ENCODE assay signal across 12 mouse cellular contexts in the genomic region with DNA sequence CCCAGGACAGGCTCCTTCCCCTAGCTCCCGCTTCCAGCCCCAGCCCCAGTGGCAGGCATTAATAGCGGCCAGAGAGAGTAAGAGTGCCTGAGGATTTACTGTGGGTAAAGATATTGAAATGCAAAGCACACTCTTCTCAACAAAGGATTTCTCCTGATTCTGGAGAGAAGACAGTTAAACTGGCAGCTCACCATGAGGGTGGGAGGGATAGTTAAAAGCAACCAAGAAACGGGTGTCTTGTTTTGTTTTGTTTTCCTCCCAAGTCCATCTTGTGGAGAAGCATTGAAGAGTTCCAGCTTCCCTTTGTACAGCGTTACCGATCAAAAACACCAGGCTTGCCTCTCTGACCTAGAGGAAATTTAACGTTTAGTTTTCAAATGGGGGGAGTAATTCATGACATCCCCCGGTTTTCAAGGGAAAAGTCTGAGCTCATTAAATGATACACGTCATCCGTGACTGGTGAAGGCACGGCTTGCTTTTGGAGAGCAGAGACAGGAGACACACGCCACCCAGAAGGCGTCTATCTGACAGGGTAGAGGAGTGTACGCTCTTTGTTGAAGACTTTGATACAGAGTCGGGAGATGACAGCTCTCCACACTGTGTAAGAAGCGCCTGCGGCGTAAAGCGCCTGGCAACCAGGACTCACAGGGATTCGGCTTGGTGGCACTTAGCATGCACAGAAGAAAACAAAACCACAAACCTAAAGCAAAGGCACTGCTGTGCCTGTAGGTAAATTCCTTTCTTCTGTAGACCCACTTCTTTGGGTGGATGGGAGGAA.
A peak's percentile ranks its signal among the peaks of the same experiment; 100 is the strongest.
DNase-seq lines count a peak whose midpoint lies in the region; ATAC-seq and TF ChIP-seq lines count a peak whose summit lies in the region.
"Had no signal": no experiment of that assay in that cellular context is flagged by ENCODE, and none has a peak within 500 bp of the region (broad histone marks: within the 10 kb centered on the region; RNA-seq: fewer than 3 reads in every experiment).

No protein-coding gene starts in this region.

- H3K36me3 ChIP-seq in heart, embryonic 16.5 days (ENCODE audit: control insufficient read depth, insufficient read depth), result no peaks in the 10 kb centered on the region
- H3K36me3 ChIP-seq in hindbrain, postnatal 0 days (ENCODE audit: insufficient read depth, low read length), result no peaks in the 10 kb centered on the region
- H3K36me3 ChIP-seq: lung, embryonic 15.5 days had no signal

- no peaks in the 10 kb centered on the region for H3K27me3 ChIP-seq in heart, embryonic 16.5 days (ENCODE audit: control insufficient read depth, insufficient read depth, low read length)
- no peaks in the 10 kb centered on the region for H3K27me3 ChIP-seq in hindbrain, postnatal 0 days (ENCODE audit: insufficient read depth, low read length)
- H3K27me3 ChIP-seq: lung, embryonic 15.5 days had no signal

- DNase-seq in heart, postnatal 14 days, result no peak
- peak; percentile 15 for DNase-seq in Muller cell, postnatal 12 days (ENCODE audit: inconsistent ontology term)
- DNase-seq in embryo, embryonic 10.5 days (ENCODE audit: low spot score), result peak; percentile 44
- DNase-seq in hindbrain, postnatal 0 days (ENCODE audit: low spot score), result peak; percentile 78
- DNase-seq in thymus, postnatal 10 days (ENCODE audit: low spot score in 2 of 2), result no peak
- no peak for DNase-seq in spleen, postnatal 14 days (ENCODE audit: low spot score in 2 of 2)
- DNase-seq in spleen, adult 18-20 months, result no peak
- DNase-seq: cerebellum, adult 11-12 months; heart, postnatal 10 days had no signal

- H3K9me3 ChIP-seq in heart, embryonic 16.5 days (replicated peaks; ENCODE audit: control insufficient read depth, low read length), result no peaks in the 10 kb centered on the region
- H3K9me3 ChIP-seq in hindbrain, postnatal 0 days (ENCODE audit: low read length), result no peaks in the 10 kb centered on the region
- H3K9me3 ChIP-seq: lung, embryonic 15.5 days had no signal

- peak overlapping the region; percentile 43 for H3K4me2 ChIP-seq in heart, embryonic 16.5 days (ENCODE audit: low read depth, low read length)
- peak overlapping the region; percentile 42 for H3K4me2 ChIP-seq in hindbrain, postnatal 0 days (ENCODE audit: low read depth, low read length)
- H3K4me2 ChIP-seq: lung, embryonic 15.5 days had no signal

- 39% methylated on average over 19 of the region's 19 CpGs for WGBS in heart, embryonic 16.5 days
- WGBS in hindbrain, postnatal 0 days, result 9% methylated on average over 19 of the region's 19 CpGs

- no peak overlapping the region for H3K27ac ChIP-seq in heart, embryonic 16.5 days (ENCODE audit: low read length)
- H3K27ac ChIP-seq in hindbrain, postnatal 0 days, result peak overlapping the region; percentile 76
- H3K27ac ChIP-seq: lung, embryonic 15.5 days had no signal

- no peak for ATAC-seq in heart, embryonic 16.5 days (replicated peaks; ENCODE audit: extremely low read depth, insufficient read depth, low FRiP score)
- ATAC-seq in hindbrain, postnatal 0 days, result peak; percentile 90
- ATAC-seq: activated CD4-positive, CD25-positive, alpha-beta regulatory T cell, adult 4 months had no signal

- 0 out of 2 replicates have a peak overlapping the region, but pooled peaks have one; percentile 24 for H3K9ac ChIP-seq in heart, embryonic 16.5 days (ENCODE audit: low read length)
- H3K9ac ChIP-seq in hindbrain, postnatal 0 days (replicated peaks; ENCODE audit: low read length), result peak overlapping the region; percentile 2; the same call in 1 of the 2 replicates
- H3K9ac ChIP-seq: lung, embryonic 15.5 days had no signal

- peaks cover 12% of the 10 kb centered on the region for H3K4me1 ChIP-seq in heart, embryonic 16.5 days (ENCODE audit: control insufficient read depth, insufficient read depth, low read length)
- peaks cover 4% of the 10 kb centered on the region; the same call in 1 of the 2 replicates for H3K4me1 ChIP-seq in hindbrain, postnatal 0 days (ENCODE audit: insufficient read depth, low read length)
- H3K4me1 ChIP-seq: lung, embryonic 15.5 days had no signal

- peak overlapping the region; percentile 10; the same call in 1 of the 2 replicates for H3K4me3 ChIP-seq in heart, embryonic 16.5 days (ENCODE audit: low read length)
- H3K4me3 ChIP-seq in hindbrain, postnatal 0 days (ENCODE audit: low read length), result peak overlapping the region; percentile 19; the same call in 1 of the 2 replicates
- H3K4me3 ChIP-seq: lung, embryonic 15.5 days had no signal

- TF ChIP-seq CTCF in hindbrain, postnatal 0 days (IDR thresholded peaks at IDR 0.05; ENCODE audit: low read depth), result peak; percentile 21; the same call in 1 of the 2 replicates

- intact Hi-C loops in heart, postnatal 14 days (cut with DNase I), result no loop called here

Comparison
In these comparisons a context has a peak if more than half of its experiments do, and no peak if none do; other contexts are left out.
1. DNase-seq: peak in Muller cell, postnatal 12 days (single experiment), embryo, embryonic 10.5 days (single experiment) and hindbrain, postnatal 0 days (single experiment); none in heart, postnatal 14 days (0 of 2), thymus, postnatal 10 days (0 of 2), spleen, postnatal 14 days (0 of 2) and spleen, adult 18-20 months (0 of 2).